Mouse (Mus musculus): ENCODE measurements at regions not wholly inside any gene's neighbourhood (a gene's known extent, or its start where the extent isn't known, plus 50 kb on each side); places are given as distances from the start of the nearest gene placed in this dataset.

DNA sequence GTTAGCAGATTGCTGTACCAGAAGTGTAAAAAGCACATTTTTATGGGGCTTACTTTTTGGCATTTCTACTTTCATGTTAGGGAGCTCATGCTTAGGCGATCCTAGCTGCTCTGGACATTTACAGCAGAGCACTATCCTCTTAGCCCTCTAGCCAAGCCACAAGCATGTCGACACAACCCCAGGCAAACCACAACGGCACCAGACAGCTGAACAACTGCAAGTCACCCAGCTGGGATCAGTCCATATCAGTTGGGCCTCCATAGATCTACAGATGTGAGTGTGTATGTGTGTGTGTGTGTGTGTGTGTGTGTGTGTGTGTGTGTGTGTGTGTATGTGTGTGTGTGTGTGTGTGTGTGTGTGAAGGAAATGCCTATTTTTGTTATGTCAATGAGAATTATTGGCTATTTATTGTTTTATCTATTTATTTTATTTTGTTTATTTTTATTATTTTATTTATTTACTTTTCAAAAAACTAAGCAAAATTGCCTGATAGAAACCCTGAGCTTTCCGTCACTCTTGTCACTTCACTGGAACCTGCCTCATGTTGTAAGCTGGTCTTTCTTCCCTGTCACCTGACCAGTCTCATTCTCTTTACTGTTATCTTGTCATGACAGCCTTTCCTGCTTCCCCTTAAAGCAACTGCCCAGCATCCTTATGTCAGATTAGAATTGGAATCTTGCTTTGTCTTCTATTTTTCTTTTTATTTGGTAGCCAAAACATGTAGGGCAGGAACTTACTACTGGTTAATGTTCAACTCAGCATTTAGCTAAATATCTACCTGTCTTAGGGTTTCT, 208.2 kb downstream of the Mex3b start:
- TF ChIP-seq CTCF (IDR thresholded peaks at IDR 0.05; ENCODE audit: low read depth) (no peak), EP300 (IDR thresholded peaks at IDR 0.05; ENCODE audit: low read depth) (peak; percentile 62; the same call in 1 of the 2 replicates)
